Mouse (Mus musculus) liver (tissue): Measurements from ENCODE around the gene Flvcr2.
A peak's percentile ranks its signal among the peaks of the same experiment; 100 is the strongest.

ENCODE experiments used
- DNase-seq: peaks from one replicate; pipeline ENCODE4 v3.0.0-alpha.2; 2020; ENCODE audit warnings: mixed read lengths

Flvcr2 gene

DNA sequence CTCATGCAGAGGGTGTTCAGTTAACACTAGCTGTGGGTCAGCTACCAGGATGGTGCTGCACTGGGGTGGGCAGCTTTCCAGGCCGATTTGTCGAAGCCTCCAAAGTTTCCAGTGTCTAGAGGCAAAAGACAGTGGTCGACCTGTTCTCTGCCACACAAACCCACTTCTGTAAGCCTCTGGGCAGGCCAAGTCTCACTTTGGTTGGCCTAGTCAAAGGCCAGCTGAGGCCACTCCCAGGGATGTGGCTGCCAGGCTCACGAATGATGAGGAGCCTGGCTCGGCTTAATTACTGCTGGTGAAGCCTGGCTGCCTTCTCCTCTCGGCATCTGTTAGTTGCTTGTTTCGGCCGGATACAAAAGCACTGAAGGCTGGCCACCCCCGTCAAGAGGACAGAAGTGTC, 53.7 kb downstream of the Flvcr2 start:
- no peak for DNase-seq

GRCm38 (mm10) chr12:85809726-85810125, 63.4 kb downstream of the Flvcr2 start:
- DNase-seq = no peak

DNA sequence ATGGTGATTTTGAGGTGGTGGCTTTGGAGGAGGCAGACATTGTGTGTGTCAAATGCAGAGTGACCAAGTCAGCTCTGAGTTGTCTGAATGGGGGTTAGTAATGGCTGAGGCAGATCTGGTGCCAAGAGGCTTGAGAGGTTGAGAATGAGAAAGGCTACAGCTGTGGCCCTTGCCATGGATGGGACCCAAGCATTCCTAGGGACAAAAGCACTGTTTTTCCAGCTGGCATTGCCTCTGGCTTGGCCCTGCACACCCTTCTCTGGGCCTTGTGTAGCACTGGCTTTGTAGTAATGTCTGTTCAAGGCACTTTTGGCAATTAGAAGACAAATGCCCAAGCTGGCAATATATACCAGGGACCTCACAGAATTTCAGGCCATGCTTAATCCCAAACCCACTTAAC, 64.6 kb downstream of the Flvcr2 start:
- DNase-seq = no peak

GRCm38 (mm10) chr12:85811676-85812075, 65.3 kb downstream of the Flvcr2 start:
- DNase-seq = no peak

- DNase-seq = peak; percentile 25
These were observed 67.3 kb downstream of the Flvcr2 start for GRCm38 (mm10) chr12:85813599-85813998.

GRCm38 (mm10) chr12:85822051-85822450, 75.7 kb downstream of the Flvcr2 start:
- no peak for DNase-seq

DNA sequence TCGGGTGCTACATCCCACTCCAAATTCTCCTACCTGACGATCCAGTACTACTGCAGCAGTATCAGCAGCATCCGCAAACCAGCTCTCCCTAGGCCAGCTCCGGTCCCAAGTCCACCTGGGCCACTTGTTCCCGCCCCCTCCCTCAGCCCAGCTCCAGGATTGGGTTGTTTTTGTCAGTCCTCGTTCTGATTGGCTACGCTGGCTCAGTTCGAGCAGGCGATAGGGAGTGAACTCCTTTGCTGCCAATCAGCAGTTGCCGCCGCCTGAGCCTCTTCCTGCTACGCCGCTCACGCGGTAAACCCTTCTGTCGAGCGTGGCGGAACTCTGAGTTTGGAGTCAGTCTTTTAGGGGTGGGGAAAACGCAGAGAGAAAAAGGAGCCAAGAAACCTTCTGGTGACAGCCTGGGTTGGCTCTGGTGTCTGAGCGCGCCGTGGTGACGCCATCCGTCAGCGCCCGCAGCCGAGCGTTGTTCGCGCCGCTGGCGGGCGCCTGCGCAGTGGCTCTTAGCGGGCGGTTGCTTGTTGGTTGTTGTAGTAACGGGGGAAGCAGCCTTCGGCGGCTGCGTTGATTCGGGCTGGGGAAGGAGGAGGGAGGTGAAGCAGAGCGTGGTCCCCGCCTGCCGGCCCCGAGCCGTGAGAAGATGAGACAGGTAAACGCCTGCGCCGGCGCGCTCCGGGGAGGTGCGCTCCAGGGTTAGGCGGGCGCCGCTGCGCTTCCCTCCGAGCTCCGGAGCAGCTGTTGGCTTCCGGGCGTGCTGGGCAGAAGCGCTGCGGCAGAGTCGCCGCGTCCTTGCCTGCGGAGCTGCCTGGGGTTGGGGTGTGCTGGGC, 78.3 kb downstream of the Flvcr2 start, which contains the start of the genes Erg28 and Ttll5:
Gene Erg28 (minus strand): TSS at position 113 of the 827 bp plus-strand sequence.
Gene Ttll5 (plus strand): TSS at position 222 of the 827 bp plus-strand sequence.
- peak; percentile 94 for DNase-seq

DNA sequence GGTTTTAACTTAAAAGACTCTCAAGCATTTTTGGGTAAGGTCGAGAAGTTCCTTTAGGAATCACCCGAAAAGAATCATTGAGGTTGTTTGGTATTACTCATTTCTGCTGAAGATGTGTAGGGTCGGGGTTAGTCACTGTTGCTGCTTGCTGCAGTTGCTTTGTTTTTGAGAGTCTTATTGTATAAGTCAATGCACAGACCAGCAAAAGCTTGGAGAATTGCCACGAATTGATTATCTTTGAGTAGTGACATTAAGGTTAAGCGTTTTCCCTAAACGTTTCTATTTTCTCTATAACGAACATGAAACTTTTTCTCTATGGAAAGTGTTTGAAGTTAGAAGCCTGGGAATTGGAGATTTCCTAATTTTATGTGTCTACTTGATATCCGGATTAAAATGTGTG, 79.0 kb downstream of the Flvcr2 start:
- DNase-seq = no peak

DNA sequence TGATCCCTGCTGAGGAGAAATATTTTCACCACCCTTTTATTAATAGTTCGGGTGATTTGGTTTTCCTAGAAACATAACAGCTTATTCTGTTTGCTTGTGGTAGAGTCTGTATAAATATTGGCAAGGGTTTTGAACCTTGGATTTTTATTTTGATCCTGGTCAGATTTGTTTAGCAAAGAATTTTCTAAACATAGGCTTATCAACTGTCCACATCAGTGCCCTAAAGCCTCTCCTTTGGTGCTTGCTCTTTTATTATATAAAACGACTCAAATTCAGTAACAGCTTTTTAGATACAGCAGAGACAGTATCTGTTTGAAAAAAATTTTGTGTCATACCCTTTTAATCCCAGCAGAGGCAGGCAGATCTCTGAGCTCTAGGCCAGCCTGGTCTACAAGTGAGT, 79.5 kb downstream of the Flvcr2 start:
- no peak for DNase-seq

DNA sequence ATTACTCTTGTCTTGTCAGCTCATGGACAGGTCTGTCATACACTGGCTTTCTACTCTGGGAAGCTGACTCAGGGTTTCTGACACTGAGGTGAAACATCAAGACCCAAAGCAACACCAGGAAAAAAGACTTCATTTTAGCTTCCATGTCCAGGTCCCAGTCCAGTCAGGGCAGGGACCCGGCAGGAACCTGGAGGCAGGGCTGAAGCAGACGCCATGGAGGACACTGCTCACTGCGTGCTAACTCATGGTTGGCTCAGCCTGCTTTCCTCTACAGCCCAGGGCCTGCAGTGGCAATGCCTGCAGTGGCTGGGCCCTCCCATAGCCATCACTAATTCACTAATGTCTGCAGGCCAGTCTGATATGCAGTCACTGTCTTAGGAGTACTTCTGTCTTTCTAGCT, 82.5 kb downstream of the Flvcr2 start:
- DNase-seq = no peak

GRCm38 (mm10) chr12:85829866-85830265, 83.5 kb downstream of the Flvcr2 start:
- no peak for DNase-seq

GRCm38 (mm10) chr12:85830691-85831090, 84.4 kb downstream of the Flvcr2 start:
- no peak for DNase-seq

DNA sequence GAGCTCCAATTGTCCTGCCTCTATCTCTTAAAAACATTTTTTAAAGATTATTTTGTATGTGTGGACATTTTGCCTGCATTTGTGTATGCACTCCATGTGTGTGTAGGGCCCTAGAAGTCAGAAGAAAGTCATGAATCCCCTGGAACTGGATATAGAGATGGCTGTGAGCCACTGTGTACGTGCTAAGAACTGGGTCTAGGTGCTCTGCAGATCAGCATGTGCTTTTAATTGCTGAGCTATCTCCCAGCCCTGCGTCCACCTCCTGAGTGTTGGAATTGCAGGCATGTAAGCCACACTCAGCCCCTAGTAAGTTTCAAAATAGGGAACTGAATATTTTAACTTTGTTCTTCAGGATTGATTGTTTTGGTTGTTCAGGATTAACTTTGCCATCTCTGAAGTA, 88.2 kb downstream of the Flvcr2 start:
- no peak for DNase-seq

DNA sequence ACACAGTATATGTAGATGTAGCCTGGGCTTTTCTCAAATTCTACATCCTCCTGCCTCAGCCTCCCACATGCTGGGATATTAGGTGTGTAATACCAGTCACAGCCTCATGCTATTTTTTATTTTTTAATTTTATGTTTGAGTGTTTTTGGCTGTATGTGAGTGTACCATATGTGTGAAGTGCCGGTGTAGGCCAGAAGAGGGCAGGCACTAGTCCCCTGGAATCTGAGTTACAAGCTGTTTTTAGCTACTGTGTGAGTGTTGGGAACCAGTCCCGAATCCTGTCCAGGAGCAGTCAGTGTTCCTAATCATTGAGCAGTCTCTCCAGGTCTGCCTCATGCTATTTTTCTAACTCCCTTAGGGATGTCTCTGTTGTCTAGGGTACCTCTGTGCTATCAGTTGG, 91.4 kb downstream of the Flvcr2 start:
- DNase-seq = no peak

- DNase-seq = no peak
These were observed 93.1 kb downstream of the Flvcr2 start for GRCm38 (mm10) chr12:85839371-85840000.

GRCm38 (mm10) chr12:85848164-85848958, 102.0 kb downstream of the Flvcr2 start:
- DNase-seq = peak; percentile 15

- no peak for DNase-seq
These were observed 104.3 kb downstream of the Flvcr2 start for GRCm38 (mm10) chr12:85850661-85851060.

DNA sequence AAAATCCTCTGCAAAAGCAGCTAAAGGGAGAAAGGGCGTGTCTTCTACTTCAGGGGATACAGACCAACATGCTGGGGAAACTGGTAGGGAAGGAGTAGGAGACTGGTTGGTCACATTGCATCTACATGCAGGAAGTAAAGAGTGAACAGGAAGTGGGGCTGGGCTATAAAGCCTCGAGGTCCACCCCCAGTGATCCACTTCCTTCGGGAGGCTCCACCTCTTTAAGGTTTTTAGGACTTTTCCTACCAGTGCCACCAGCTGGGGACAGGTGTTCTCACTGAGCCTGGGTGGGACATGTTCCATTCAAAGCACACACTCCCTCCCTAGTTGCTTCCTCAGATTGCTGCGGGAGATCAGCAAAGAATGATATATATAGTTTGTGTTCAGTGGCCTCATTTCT, 107.5 kb downstream of the Flvcr2 start:
- DNase-seq = no peak

GRCm38 (mm10) chr12:85854271-85854670, 107.9 kb downstream of the Flvcr2 start:
- DNase-seq = no peak

DNA sequence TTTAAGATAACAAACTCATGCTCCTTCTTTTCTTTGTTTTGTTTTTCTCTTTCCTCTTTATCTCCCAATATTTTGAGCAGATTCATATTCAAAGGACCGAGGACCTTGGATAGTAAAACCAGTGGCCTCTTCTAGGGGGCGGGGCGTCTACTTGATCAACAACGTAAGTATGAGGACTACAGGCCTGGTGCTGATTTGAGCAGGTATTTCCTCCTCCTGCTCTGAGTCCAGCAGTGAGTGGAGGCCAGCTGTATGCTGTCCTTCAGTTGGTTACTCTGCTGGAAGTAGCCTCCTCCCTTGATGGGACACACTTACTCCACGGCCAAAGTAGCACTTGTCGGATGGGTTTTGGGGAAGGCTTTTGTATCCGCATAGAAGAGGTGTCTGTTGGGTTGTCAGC, 111.0 kb downstream of the Flvcr2 start:
- DNase-seq = no peak

DNA sequence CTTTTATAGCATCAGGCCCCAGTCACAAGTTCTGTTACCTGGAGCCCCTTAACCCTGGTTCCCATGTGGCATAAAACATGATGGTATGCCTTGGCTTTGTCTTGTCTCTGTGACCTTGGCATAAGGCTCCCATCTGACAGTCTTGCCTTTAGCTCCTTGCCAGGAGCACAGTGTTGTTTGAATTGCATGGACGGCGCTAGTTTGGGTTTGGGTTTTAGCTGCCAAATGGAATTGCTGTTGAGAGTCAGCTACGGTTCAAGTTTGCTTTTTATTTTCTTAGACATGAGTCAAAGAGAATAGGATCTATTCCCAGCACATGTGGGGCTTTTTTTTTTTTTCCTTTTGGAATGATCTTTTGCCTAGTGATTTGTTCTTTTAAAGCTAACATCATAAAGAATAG, 112.8 kb downstream of the Flvcr2 start:
- no peak for DNase-seq

- no peak for DNase-seq
These were observed 113.3 kb downstream of the Flvcr2 start for GRCm38 (mm10) chr12:85859511-85860189.

- no peak for DNase-seq
These were observed 116.2 kb downstream of the Flvcr2 start for GRCm38 (mm10) chr12:85862514-85862913.
